Mouse (Mus musculus) thymus, adult 2 months (tissue): Measurements from ENCODE around the gene Olfr91. TPM values are rescaled to one million over a fixed set of nuclear protein-coding genes. Genes with fewer than 3 reads are reported as not detected.

Source experiments
- DNase-seq: peaks from one replicate; pipeline ENCODE4 v3.0.0; 2021
- H3K27ac ChIP-seq: fragments of 200-500 bp; 2 replicates; pipeline ENCODE4 v1.5.1; 2012; ENCODE audit warnings: low read length, control low read depth; ENCODE audit not compliant: control insufficient read depth, insufficient read depth
- H3K27me3 ChIP-seq: fragments of 200-500 bp; 2 replicates; pipeline ENCODE4 v1.6.1; 2012; ENCODE audit warnings: mild to moderate bottlenecking, low read length, moderate library complexity, mixed read lengths; ENCODE audit not compliant: control insufficient read depth, insufficient read depth
- H3K36me3 ChIP-seq: fragments of 200-500 bp; 2 replicates; pipeline ENCODE4 v1.6.1; 2012; ENCODE audit warnings: mild to moderate bottlenecking, low read length, moderate library complexity; ENCODE audit not compliant: control insufficient read depth, insufficient read depth
- H3K4me1 ChIP-seq: fragments of 200-500 bp; replicated peaks from 2 replicates; pipeline ENCODE4 v1.6.1; 2012; ENCODE audit warnings: low read length; ENCODE audit not compliant: control insufficient read depth, insufficient read depth
- H3K4me3 ChIP-seq: fragments of 200-500 bp; 2 replicates; pipeline ENCODE4 v1.5.1; 2012; ENCODE audit warnings: mild to moderate bottlenecking, low read length, control low read depth, moderate library complexity; ENCODE audit not compliant: control insufficient read depth, insufficient read depth
- CTCF ChIP-seq: fragments of 200-500 bp; IDR thresholded peaks from 2 replicates; pipeline ENCODE4 v1.5.1; 2012; ENCODE audit warnings: mild to moderate bottlenecking, control low read depth, low read length, moderate library complexity, borderline replicate concordance; ENCODE audit not compliant: control insufficient read depth, poor library complexity, insufficient read depth; ENCODE audit errors: extremely low read depth
- POLR2A ChIP-seq: fragments of 200-500 bp; IDR thresholded peaks from 2 replicates; pipeline ENCODE4 v1.6.1; 2012; ENCODE audit warnings: mild to moderate bottlenecking, low read length, control low read depth, moderate library complexity; ENCODE audit not compliant: control insufficient read depth, poor library complexity, insufficient read depth; ENCODE audit errors: extremely low read depth
- WGBS: fragments of 180-500 bp; shearing (Covaris S2); methylation state at CpG from one replicate; pipeline ENCODE4 v1.1.7; 2018; 5-methylcytosine and 5-hydroxymethylcytosine counted together
- polyA plus RNA-seq: library from polyadenylated mRNA; depleted of rRNA; stranded (reverse); fragments of >200 nt; gene quantifications from 2 replicates; pipeline ENCODE4 v1.2.3, GENCODE M21; 2012

Gene Olfr91
- polyA plus RNA-seq, 1 experiment = not detected

DNA sequence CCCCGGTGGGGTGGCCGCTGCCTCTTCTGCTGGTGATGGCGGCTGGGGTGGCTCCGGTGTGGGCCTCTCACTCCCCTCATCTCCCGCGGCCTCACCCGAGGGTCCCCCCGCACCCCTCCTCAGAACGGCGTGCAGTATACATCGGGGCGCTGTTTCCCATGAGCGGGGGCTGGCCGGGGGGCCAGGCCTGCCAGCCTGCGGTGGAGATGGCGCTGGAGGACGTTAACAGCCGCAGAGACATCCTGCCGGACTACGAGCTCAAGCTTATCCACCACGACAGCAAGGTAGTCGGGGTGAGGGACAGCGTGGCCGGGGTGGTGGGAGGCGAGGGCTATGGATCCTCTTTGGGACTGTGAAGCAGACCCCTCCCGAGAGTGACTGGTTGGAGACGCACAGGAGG lies 47.2 kb downstream of the Olfr91 start:
- H3K36me3 ChIP-seq = peaks cover 14% of the 10 kb centered on the region
- H3K27ac ChIP-seq = no peak overlapping the region
- peaks cover 7% of the 10 kb centered on the region for H3K27me3 ChIP-seq
- H3K4me1 ChIP-seq = peaks cover 22% of the 10 kb centered on the region
- DNase-seq = no peak
- no peak overlapping the region for H3K4me3 ChIP-seq
- 42% methylated on average over 27 of the region's 27 CpGs for WGBS
- TF ChIP-seq CTCF = no peak
- no peak for TF ChIP-seq POLR2A

- WGBS = 11% methylated on average over 22 of the region's 22 CpGs
- TF ChIP-seq POLR2A (no peak), CTCF (no peak)
- Histone ChIP-seq H3K4me1 (peaks cover 25% of the 10 kb centered on the region), H3K27me3 (peaks cover 7% of the 10 kb centered on the region), H3K4me3 (peak overlapping the region; percentile 17; the same call in 1 of the 2 replicates), H3K36me3 (peaks cover 9% of the 10 kb centered on the region), H3K27ac (no peak overlapping the region)
- peak; percentile 29 for DNase-seq
These were observed 47.7 kb downstream of the Olfr91 start for GRCm38 (mm10) chr17:37050399-37050798.

- peaks cover 3% of the 10 kb centered on the region; the same call in 1 of the 2 replicates for H3K36me3 ChIP-seq
- H3K27ac ChIP-seq = no peak overlapping the region
- no peak for TF ChIP-seq POLR2A
- peak; percentile 52; the same call in 1 of the 2 replicates for TF ChIP-seq CTCF
- peak overlapping the region; percentile 17 for H3K4me3 ChIP-seq
- peaks cover 30% of the 10 kb centered on the region for H3K4me1 ChIP-seq
- peak; percentile 71 for DNase-seq
- 21% methylated on average over 39 of the region's 39 CpGs for WGBS
- H3K27me3 ChIP-seq = peaks cover 7% of the 10 kb centered on the region
These were observed 48.3 kb downstream of the Olfr91 start for GRCm38 (mm10) chr17:37049570-37050310.

GRCm38 (mm10) chr17:37048383-37048782 lies 49.7 kb downstream of the Olfr91 start:
- TF ChIP-seq CTCF = no peak
- no peak for TF ChIP-seq POLR2A
- no peaks in the 10 kb centered on the region for H3K36me3 ChIP-seq
- H3K4me1 ChIP-seq = peaks cover 30% of the 10 kb centered on the region
- WGBS = 91% methylated on average over 7 of the region's 7 CpGs
- DNase-seq = peak; percentile 10
- peaks cover 7% of the 10 kb centered on the region for H3K27me3 ChIP-seq
- no peak overlapping the region for H3K27ac ChIP-seq
- no peak overlapping the region for H3K4me3 ChIP-seq

DNA sequence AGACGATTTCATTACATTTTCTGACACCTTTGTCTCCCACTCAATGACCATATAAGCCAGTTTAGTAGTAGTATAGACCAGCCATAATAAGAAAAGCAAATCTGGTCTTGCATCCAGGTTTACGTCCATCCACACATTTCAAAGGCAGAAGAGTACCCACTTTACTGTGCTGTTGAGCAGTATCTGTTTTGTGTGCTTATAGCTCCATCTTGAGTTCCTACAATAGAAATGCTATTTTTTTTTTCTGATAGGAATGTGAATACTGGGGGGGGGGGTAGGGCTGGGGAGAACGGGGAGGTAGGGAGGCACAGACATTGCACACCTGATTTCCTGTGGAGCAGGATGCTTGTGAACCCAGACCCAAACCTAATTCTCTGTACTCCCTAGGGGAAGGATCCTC lies 50.1 kb downstream of the Olfr91 start:
- no peaks in the 10 kb centered on the region for H3K36me3 ChIP-seq
- no peak overlapping the region for H3K4me3 ChIP-seq
- H3K27me3 ChIP-seq = peaks cover 7% of the 10 kb centered on the region
- DNase-seq = no peak
- no peak overlapping the region for H3K27ac ChIP-seq
- TF ChIP-seq CTCF (no peak), POLR2A (no peak)
- WGBS = 51% methylated on average over 3 of the region's 3 CpGs
- peaks cover 30% of the 10 kb centered on the region for H3K4me1 ChIP-seq

- Histone ChIP-seq H3K27ac (no peak overlapping the region), H3K4me3 (no peak overlapping the region), H3K4me1 (peaks cover 30% of the 10 kb centered on the region), H3K36me3 (no peaks in the 10 kb centered on the region), H3K27me3 (peaks cover 7% of the 10 kb centered on the region)
- 89% methylated on average over 19 of the region's 19 CpGs for WGBS
- DNase-seq = peak; percentile 19
- TF ChIP-seq CTCF (no peak), POLR2A (no peak)
These were observed 50.6 kb downstream of the Olfr91 start for GRCm38 (mm10) chr17:37047332-37047976.

DNA sequence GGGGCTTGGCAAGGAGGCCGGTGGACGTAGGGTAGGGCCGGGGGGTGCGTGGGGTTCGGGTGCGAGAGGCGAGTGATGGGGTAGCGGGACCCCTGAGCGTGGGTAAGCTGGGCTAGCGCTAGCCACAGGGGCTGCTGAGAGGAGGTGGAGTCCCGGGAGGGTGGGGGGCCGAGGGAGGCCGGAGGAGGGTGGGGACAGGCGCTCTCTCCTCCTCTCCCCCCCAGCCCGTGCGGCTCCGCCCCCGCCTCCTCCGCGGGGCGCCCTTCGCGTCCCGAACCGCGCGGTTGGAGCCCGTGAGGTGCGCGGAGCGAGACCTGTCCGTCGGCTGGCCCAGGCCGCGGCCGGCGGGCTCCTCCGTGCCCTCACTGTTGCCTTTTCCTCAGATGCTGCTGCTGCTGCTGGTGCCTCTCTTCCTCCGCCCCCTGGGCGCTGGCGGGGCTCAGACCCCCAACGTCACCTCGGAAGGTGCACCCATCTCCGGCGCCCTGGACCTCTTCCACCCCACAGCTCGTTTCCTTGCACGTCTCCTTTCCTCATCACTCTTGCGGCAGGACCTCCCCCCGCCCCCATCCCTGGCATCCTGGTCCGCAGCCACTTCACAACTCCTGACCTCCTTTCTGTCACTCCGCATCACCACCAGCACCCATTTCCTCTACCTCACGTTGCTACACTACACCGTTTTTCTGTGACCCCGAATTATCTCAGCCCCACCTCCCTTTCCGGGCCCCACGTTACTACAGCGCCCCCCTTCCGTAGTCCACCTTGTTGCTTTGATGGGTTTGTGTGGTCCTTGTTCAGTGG lies 51.6 kb downstream of the Olfr91 start:
- Histone ChIP-seq H3K27ac (peak overlapping the region; percentile 54), H3K36me3 (no peaks in the 10 kb centered on the region), H3K27me3 (peaks cover 7% of the 10 kb centered on the region), H3K4me3 (peak overlapping the region; percentile 88), H3K4me1 (peaks cover 30% of the 10 kb centered on the region)
- under 1% methylated on average over 56 of the region's 58 CpGs for WGBS
- no peak for TF ChIP-seq CTCF
- DNase-seq = peak; percentile 76
